Comparison of ENCODE assay signal across 25 mouse cellular contexts in the genomic region with DNA sequence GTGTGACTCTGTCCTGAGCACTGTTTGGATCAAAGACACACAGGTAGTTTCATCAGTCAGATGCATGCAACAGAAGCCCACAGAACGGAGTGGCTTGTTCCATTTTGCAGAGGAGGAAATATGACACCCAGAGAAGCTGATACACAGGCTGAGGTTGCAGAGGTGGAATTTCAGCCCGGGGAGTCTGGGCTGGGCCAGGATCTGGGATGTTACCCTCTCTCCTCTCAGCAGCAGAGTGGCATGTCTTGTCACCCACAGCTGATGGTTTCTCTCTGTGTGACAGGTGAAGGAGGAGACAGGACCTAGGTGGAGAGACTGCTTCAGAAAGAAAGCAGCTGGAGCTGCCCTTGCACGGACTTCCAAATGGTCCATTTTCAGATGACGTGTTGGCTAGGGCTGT.
DNase-seq lines count a peak whose midpoint lies in the region; ATAC-seq and TF ChIP-seq lines count a peak whose summit lies in the region.
"Had no signal": no experiment of that assay in that cellular context is flagged by ENCODE, and none has a peak within 500 bp of the region (broad histone marks: within the 10 kb centered on the region; RNA-seq: fewer than 3 reads in every experiment).

No protein-coding gene starts in this region.

- H3K36me3 ChIP-seq in kidney, embryonic 14.5 days (ENCODE audit: control insufficient read depth, insufficient read depth, low read length), result no peaks in the 10 kb centered on the region
- H3K36me3 ChIP-seq in kidney, postnatal 0 days (ENCODE audit: insufficient read depth, low read length), result no peaks in the 10 kb centered on the region
- H3K36me3 ChIP-seq: embryonic facial prominence, embryonic 15.5 days; forebrain, embryonic 12.5 days; forebrain, embryonic 15.5 days; G1E; heart, embryonic 10.5 days; heart, embryonic 13.5 days; hindbrain, embryonic 12.5 days; hindbrain, embryonic 15.5 days had no signal

- TF ChIP-seq CTCF in kidney, postnatal 0 days (IDR thresholded peaks at IDR 0.05; ENCODE audit: low read depth), result no peak

- no peak overlapping the region for H3K4me3 ChIP-seq in kidney, embryonic 14.5 days (ENCODE audit: low read length)
- no peak overlapping the region for H3K4me3 ChIP-seq in kidney, postnatal 0 days (replicated peaks; ENCODE audit: low read depth, low read length)
- H3K4me3 ChIP-seq: embryonic facial prominence, embryonic 15.5 days; forebrain, embryonic 12.5 days; forebrain, embryonic 15.5 days; heart, adult 2 months; heart, embryonic 10.5 days; heart, embryonic 13.5 days; hindbrain, embryonic 12.5 days; hindbrain, embryonic 15.5 days had no signal

- H3K9ac ChIP-seq in kidney, embryonic 14.5 days (ENCODE audit: low read depth, low read length), result no peak overlapping the region
- no peak overlapping the region for H3K9ac ChIP-seq in kidney, postnatal 0 days (ENCODE audit: low read depth, low read length)
- H3K9ac ChIP-seq: embryonic facial prominence, embryonic 15.5 days; forebrain, embryonic 12.5 days; forebrain, embryonic 15.5 days; heart, embryonic 13.5 days; hindbrain, embryonic 12.5 days; hindbrain, embryonic 15.5 days had no signal

- no peak overlapping the region for H3K27ac ChIP-seq in kidney, embryonic 14.5 days (ENCODE audit: low read depth, low read length)
- no peak overlapping the region for H3K27ac ChIP-seq in kidney, postnatal 0 days
- H3K27ac ChIP-seq: embryonic facial prominence, embryonic 15.5 days; forebrain, embryonic 12.5 days; forebrain, embryonic 15.5 days; heart, adult 2 months; heart, embryonic 13.5 days; hindbrain, embryonic 12.5 days; hindbrain, embryonic 15.5 days had no signal

- no peaks in the 10 kb centered on the region for H3K9me3 ChIP-seq in kidney, embryonic 14.5 days (ENCODE audit: control insufficient read depth, low read length)
- no peaks in the 10 kb centered on the region for H3K9me3 ChIP-seq in kidney, postnatal 0 days (replicated peaks; ENCODE audit: low read length)
- H3K9me3 ChIP-seq: embryonic facial prominence, embryonic 15.5 days; forebrain, embryonic 12.5 days; forebrain, embryonic 15.5 days; heart, embryonic 10.5 days; heart, embryonic 13.5 days; hindbrain, embryonic 12.5 days; hindbrain, embryonic 15.5 days had no signal

- peak; percentile 68 for ATAC-seq in kidney, embryonic 14.5 days (ENCODE audit: low FRiP score, low TSS enrichment)
- no peak for ATAC-seq in kidney, postnatal 0 days (replicated peaks; ENCODE audit: low FRiP score, low read depth)
- ATAC-seq: forebrain, embryonic 15.5 days; Patski had no signal

- H3K4me2 ChIP-seq in kidney, embryonic 14.5 days (replicated peaks; ENCODE audit: low read depth, low read length), result no peak overlapping the region
- H3K4me2 ChIP-seq in kidney, postnatal 0 days (ENCODE audit: low read length), result no peak overlapping the region
- H3K4me2 ChIP-seq: embryonic facial prominence, embryonic 15.5 days; forebrain, embryonic 12.5 days; forebrain, embryonic 15.5 days; heart, embryonic 13.5 days; hindbrain, embryonic 12.5 days; hindbrain, embryonic 15.5 days had no signal

- peaks cover 32% of the 10 kb centered on the region for H3K4me1 ChIP-seq in kidney, embryonic 14.5 days (ENCODE audit: control insufficient read depth, insufficient read depth, low read length)
- no peaks in the 10 kb centered on the region for H3K4me1 ChIP-seq in kidney, postnatal 0 days (replicated peaks; ENCODE audit: insufficient read depth, low read length)

- 23% methylated on average over 4 of the region's 4 CpGs for WGBS in kidney, embryonic 14.5 days
- 13% methylated on average over 4 of the region's 4 CpGs for WGBS in kidney, postnatal 0 days

- no peaks in the 10 kb centered on the region for H3K27me3 ChIP-seq in kidney, embryonic 14.5 days (ENCODE audit: control insufficient read depth, insufficient read depth, low read length)
- no peaks in the 10 kb centered on the region for H3K27me3 ChIP-seq in kidney, postnatal 0 days (ENCODE audit: insufficient read depth, low read length)
- H3K27me3 ChIP-seq: CH12.LX; embryonic facial prominence, embryonic 15.5 days; forebrain, embryonic 15.5 days; heart, embryonic 13.5 days; hindbrain, embryonic 12.5 days; hindbrain, embryonic 15.5 days had no signal

- DNase-seq in kidney, adult 18-20 months, result no peak
- peak; percentile 29 for DNase-seq in kidney, postnatal 0 days (ENCODE audit: low spot score)
- DNase-seq in kidney, postnatal 4 days, result no peak
- DNase-seq in testis, postnatal 10 days (ENCODE audit: low spot score), result peak; percentile 28
- no peak for DNase-seq in testis, postnatal 14 days (ENCODE audit: low spot score)
- DNase-seq in adrenal gland, postnatal 10 days, result no peak
- DNase-seq: adrenal gland, postnatal 14 days; B cell, adult 2 months; cerebellum, adult 11 months; cerebellum, adult 2 months; cerebellum, adult 9-11 months; cerebellum, postnatal 25 days; gastrocnemius, postnatal 25 days; heart, adult 2 months had no signal

Comparison
In these comparisons a context has a peak if more than half of its experiments do, and no peak if none do; other contexts are left out.
1. DNase-seq: peak in kidney, postnatal 0 days (single experiment) and testis, postnatal 10 days (single experiment); none in kidney, adult 18-20 months (single experiment), kidney, postnatal 4 days (0 of 2), testis, postnatal 14 days (single experiment) and adrenal gland, postnatal 10 days (single experiment).